Mouse (Mus musculus) liver, embryonic 14.5 days (tissue): ENCODE measurements around the gene C1ql4. TPM values are rescaled to one million over a fixed set of nuclear protein-coding genes. Genes with fewer than 3 reads are reported as not detected.

Source experiments
- ATAC-seq: fragments of 200-750 bp; cut with Nextera tagmentation; 2 replicates; pipeline ENCODE4 v1.8.0; 2017; ENCODE audit warnings: moderate number of reproducible peaks, mild to moderate bottlenecking, moderate library complexity; ENCODE audit not compliant: insufficient read depth
- DNase-seq, 3 experiments: peaks; one replicate each; pipeline ENCODE4 v3.0.0-alpha.2; 2012 to 2013; ENCODE audit warnings: low read depth in 3 of 3, low spot score in 3 of 3
- H3K27ac ChIP-seq: fragments of 300-500 bp; sonication (generic); 2 replicates; pipeline ENCODE4 v1.5.1; 2014; ENCODE audit warnings: moderate library complexity, mild to moderate bottlenecking, control low read depth, inconsistent platforms
- H3K27me3 ChIP-seq: fragments of 300-500 bp; sonication (generic); 2 replicates; pipeline ENCODE4 v1.6.1; 2014; ENCODE audit warnings: mild to moderate bottlenecking, low read length, moderate library complexity; ENCODE audit not compliant: control insufficient read depth, insufficient read depth
- H3K36me3 ChIP-seq: fragments of 300-500 bp; sonication (generic); replicated peaks from 2 replicates; pipeline ENCODE4 v1.6.1; 2014; ENCODE audit warnings: low read depth; ENCODE audit not compliant: control insufficient read depth, insufficient read depth
- H3K4me1 ChIP-seq, 2 experiments: fragments of 200-500 bp in 1 of 2; fragments of 300-500 bp in 1 of 2; sonication (generic) in 1 of 2; replicated peaks; 2 replicates each; pipeline ENCODE4 v1.6.1; 2012 to 2014; ENCODE audit warnings: antibody characterized with exemption in 1 of 2, inconsistent platforms in 1 of 2, low read length in 1 of 2; ENCODE audit not compliant: control insufficient read depth in 2 of 2, insufficient read depth in 2 of 2
- H3K4me2 ChIP-seq: fragments of 300-500 bp; sonication (generic); 2 replicates; pipeline ENCODE4 v1.6.1; 2014; ENCODE audit warnings: low read depth, mild to moderate bottlenecking, control low read depth, moderate library complexity
- H3K4me3 ChIP-seq, 2 experiments: fragments of 200-500 bp in 1 of 2; fragments of 300-500 bp in 1 of 2; sonication (generic) in 1 of 2; 2 replicates each; pipeline ENCODE4 v1.5.1; 2012 to 2014; ENCODE audit warnings: low read depth in 2 of 2, low read length in 2 of 2, mild to moderate bottlenecking in 2 of 2, control low read depth in 1 of 2, inconsistent platforms in 1 of 2, moderate library complexity in 1 of 2; ENCODE audit not compliant: insufficient read depth in 1 of 2
- H3K9ac ChIP-seq: fragments of 300-500 bp; sonication (generic); replicated peaks from 2 replicates; pipeline ENCODE4 v1.6.1; 2014; ENCODE audit warnings: mild to moderate bottlenecking, control low read depth, moderate library complexity
- H3K9me3 ChIP-seq: fragments of 300-500 bp; sonication (generic); 2 replicates; pipeline ENCODE4 v1.6.1; 2016; ENCODE audit warnings: low read length, mixed read lengths; ENCODE audit not compliant: control insufficient read depth
- CTCF ChIP-seq: IDR thresholded peaks from 2 replicates; pipeline ENCODE4 v1.5.1; 2016; ENCODE audit warnings: antibody characterized with exemption, low read depth, control low read depth
- EP300 ChIP-seq: IDR thresholded peaks from 2 replicates; pipeline ENCODE4 v1.6.1; 2016; ENCODE audit warnings: antibody characterized with exemption, low read depth
- WGBS: fragments of 180-500 bp; shearing (Covaris S2); extraction: QIAGEN DNeasy Blood & Tissue Kit; methylation state at CpG from one replicate; pipeline ENCODE4 v1.1.7; 2014; ENCODE audit not compliant: insufficient replicate concordance; 5-methylcytosine and 5-hydroxymethylcytosine counted together
- polyA plus RNA-seq, 2 experiments: library from polyadenylated mRNA; depleted of rRNA in 1 of 2; stranded (reverse) in 1 of 2; unstranded in 1 of 2; fragments of >200 nt; fragmentation: Nextera tagmentation in 1 of 2; extraction: Ambion mirVana in 1 of 2; gene quantifications; 2 replicates each; pipeline versions ENCODE4 v1.2.1 to v1.2.3; 2012 to 2014

The C1ql4 gene
- polyA plus RNA-seq, 2 experiments = not detected

GRCm38 (mm10) chr15:99083867-99084557, 3.6 kb downstream of the C1ql4 start:
- 11% methylated on average over 11 of the region's 11 CpGs for WGBS
- TF ChIP-seq CTCF = no peak
- TF ChIP-seq EP300 = no peak
- H3K4me2 ChIP-seq = peak overlapping the region; percentile 6; the same call in 1 of the 2 replicates
- H3K9ac ChIP-seq = no peak overlapping the region
- no peaks in the 10 kb centered on the region for H3K9me3 ChIP-seq
- H3K27ac ChIP-seq = no peak overlapping the region
- ATAC-seq = no peak
- no peak overlapping the region for H3K4me3 ChIP-seq
- H3K36me3 ChIP-seq = peaks cover 17% of the 10 kb centered on the region
- peaks cover 43% of the 10 kb centered on the region for H3K27me3 ChIP-seq
- no peak for DNase-seq
- peaks cover 0 to 4% of the 10 kb centered on the region in 2 experiments; a peak in 1 of 4 replicates for H3K4me1 ChIP-seq

DNA sequence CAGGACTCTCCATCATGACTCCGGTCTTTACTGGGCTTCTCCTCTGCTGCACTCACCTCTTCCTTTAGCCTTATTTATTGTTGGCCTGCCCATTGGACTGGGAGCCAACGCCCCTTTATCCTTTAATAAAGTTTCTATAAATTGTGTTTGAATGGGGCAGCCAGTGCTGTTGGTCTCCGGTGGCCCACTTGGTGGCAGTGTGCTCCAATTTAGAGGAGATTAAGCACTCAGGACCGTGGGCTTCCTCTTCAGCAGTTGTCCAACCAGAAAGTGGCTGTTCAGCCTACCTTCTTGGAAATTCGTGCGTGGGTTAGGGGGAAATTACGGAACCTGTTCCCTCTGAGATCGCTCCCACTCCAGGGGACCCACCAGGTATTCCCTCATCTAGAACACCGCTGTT, 4.4 kb downstream of the C1ql4 start:
- no peak for TF ChIP-seq EP300
- peak; percentile 62 for TF ChIP-seq CTCF
- Histone ChIP-seq H3K4me1 (peaks cover 0 to 4% of the 10 kb centered on the region in 2 experiments; a peak in 1 of 4 replicates), H3K27me3 (peaks cover 36% of the 10 kb centered on the region), H3K4me2 (no peak overlapping the region), H3K27ac (no peak overlapping the region), H3K4me3 (no peak overlapping the region), H3K36me3 (peaks cover 22% of the 10 kb centered on the region), H3K9me3 (no peaks in the 10 kb centered on the region), H3K9ac (no peak overlapping the region)
- DNase-seq = no peak
- WGBS = 64% methylated on average over 9 of the region's 9 CpGs
- no peak for ATAC-seq

- Histone ChIP-seq H3K4me2 (no peak overlapping the region), H3K9me3 (no peaks in the 10 kb centered on the region), H3K27me3 (peaks cover 32% of the 10 kb centered on the region), H3K36me3 (peaks cover 25% of the 10 kb centered on the region), H3K4me3 (no peak overlapping the region), H3K9ac (no peak overlapping the region), H3K27ac (no peak overlapping the region), H3K4me1 (peaks cover 0 to 4% of the 10 kb centered on the region in 2 experiments; a peak in 1 of 4 replicates)
- TF ChIP-seq CTCF (no peak), EP300 (no peak)
- ATAC-seq (no peak), DNase-seq (no peak)
- 84% methylated on average over 16 of the region's 16 CpGs for WGBS
Observed at GRCm38 (mm10) chr15:99082840-99083239, 4.8 kb downstream of the C1ql4 start.

DNA sequence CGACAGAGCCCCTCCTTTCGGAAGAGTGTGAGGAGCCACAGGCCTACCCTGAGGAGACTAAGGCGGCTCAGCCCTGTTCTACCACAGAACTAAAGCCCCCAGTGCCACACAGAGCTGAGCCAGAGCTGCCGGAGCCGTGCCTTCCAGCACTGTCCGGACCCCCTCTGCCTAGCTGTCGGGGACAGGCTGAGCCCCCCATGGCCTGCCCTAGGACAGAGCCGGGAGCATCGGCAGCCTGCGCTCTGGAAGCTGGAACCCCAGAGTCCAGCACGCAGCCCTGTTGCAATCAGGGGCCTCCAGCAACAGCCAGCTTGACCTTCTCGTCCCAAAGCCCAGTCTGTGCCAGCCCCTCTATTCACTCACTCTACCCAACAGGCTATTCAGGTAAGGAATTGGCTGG, 5.3 kb downstream of the C1ql4 start:
- H3K4me1 ChIP-seq = peaks cover 0 to 4% of the 10 kb centered on the region in 2 experiments; a peak in 1 of 4 replicates
- DNase-seq = no peak
- peaks cover 28% of the 10 kb centered on the region for H3K36me3 ChIP-seq
- 0 out of 2 replicates have a peak, but pooled peaks have one; percentile 20 for ATAC-seq
- no peak overlapping the region for H3K4me3 ChIP-seq
- H3K27ac ChIP-seq = no peak overlapping the region
- peaks cover 26% of the 10 kb centered on the region for H3K27me3 ChIP-seq
- WGBS = 91% methylated on average over 12 of the region's 12 CpGs
- TF ChIP-seq CTCF (no peak), EP300 (no peak)
- H3K4me2 ChIP-seq = no peak overlapping the region
- H3K9ac ChIP-seq = no peak overlapping the region
- H3K9me3 ChIP-seq = no peaks in the 10 kb centered on the region

- Histone ChIP-seq H3K4me1 (peaks cover 5 to 8% of the 10 kb centered on the region in 2 experiments; a peak in 3 of 4 replicates), H3K4me2 (no peak overlapping the region), H3K27me3 (peaks cover 4% of the 10 kb centered on the region), H3K9ac (no peak overlapping the region), H3K36me3 (peaks cover 34% of the 10 kb centered on the region), H3K27ac (no peak overlapping the region), H3K9me3 (no peaks in the 10 kb centered on the region), H3K4me3 (no peak overlapping the region)
- TF ChIP-seq EP300 (no peak), CTCF (no peak)
- 70% methylated on average over 3 of the region's 3 CpGs for WGBS
- ATAC-seq = no peak
- no peak for DNase-seq
Observed at GRCm38 (mm10) chr15:99079804-99080203, 7.8 kb downstream of the C1ql4 start.
